Mouse (Mus musculus): ENCODE data around the gene Vmp1.

Vmp1 gene

GRCm38 (mm10) chr11:86602116-86602515 is 81.5 kb downstream of the Vmp1 start:
- DNase-seq (ENCODE audit: low spot score in 2 of 2) = no peak

- no peak for DNase-seq (ENCODE audit: low spot score in 2 of 2)
Observed at GRCm38 (mm10) chr11:86600209-86600557, 83.5 kb downstream of the Vmp1 start.

GRCm38 (mm10) chr11:86599378-86600208 is 84.0 kb downstream of the Vmp1 start:
- no peak for DNase-seq (ENCODE audit: low spot score in 2 of 2)

- no peak for DNase-seq (ENCODE audit: low spot score in 2 of 2)
Observed at GRCm38 (mm10) chr11:86598572-86598971, 85.1 kb downstream of the Vmp1 start.

- no peak for DNase-seq (ENCODE audit: low spot score in 2 of 2)
Observed at GRCm38 (mm10) chr11:86598154-86598553, 85.5 kb downstream of the Vmp1 start.

GRCm38 (mm10) chr11:86596976-86597375 is 86.7 kb downstream of the Vmp1 start:
- no peak for DNase-seq (ENCODE audit: low spot score in 2 of 2)

- DNase-seq (ENCODE audit: low spot score in 2 of 2) = no peak
Observed at GRCm38 (mm10) chr11:86596187-86596960, 87.3 kb downstream of the Vmp1 start.

GRCm38 (mm10) chr11:86595366-86595765 is 88.3 kb downstream of the Vmp1 start:
- no peak for DNase-seq (ENCODE audit: low spot score in 2 of 2)

GRCm38 (mm10) chr11:86594188-86594876 is 89.3 kb downstream of the Vmp1 start:
- no peak for DNase-seq (ENCODE audit: low spot score in 2 of 2)

- no peak for DNase-seq (ENCODE audit: low spot score in 2 of 2)
Observed at GRCm38 (mm10) chr11:86593443-86593842, 90.2 kb downstream of the Vmp1 start.

- no peak for DNase-seq (ENCODE audit: low spot score in 2 of 2)
Observed at GRCm38 (mm10) chr11:86592993-86593392, 90.6 kb downstream of the Vmp1 start.

- no peak for DNase-seq (ENCODE audit: low spot score in 2 of 2)
Observed at GRCm38 (mm10) chr11:86591931-86592616, 91.6 kb downstream of the Vmp1 start.

GRCm38 (mm10) chr11:86591301-86591845 is 92.3 kb downstream of the Vmp1 start:
- DNase-seq (ENCODE audit: low spot score in 2 of 2) = no peak

GRCm38 (mm10) chr11:86590579-86590978 is 93.1 kb downstream of the Vmp1 start:
- no peak for DNase-seq (ENCODE audit: low spot score in 2 of 2)

- DNase-seq (ENCODE audit: low spot score in 2 of 2) = no peak
Observed at GRCm38 (mm10) chr11:86590066-86590465, 93.6 kb downstream of the Vmp1 start.

GRCm38 (mm10) chr11:86588583-86589298 is 94.9 kb downstream of the Vmp1 start:
- no peak for DNase-seq (ENCODE audit: low spot score in 2 of 2)

- no peak for DNase-seq (ENCODE audit: low spot score in 2 of 2)
Observed at GRCm38 (mm10) chr11:86587830-86588229, 95.8 kb downstream of the Vmp1 start.

- DNase-seq (ENCODE audit: low spot score in 2 of 2) = no peak
Observed at GRCm38 (mm10) chr11:86586868-86587792, 96.5 kb downstream of the Vmp1 start.

GRCm38 (mm10) chr11:86586177-86586867 is 97.3 kb downstream of the Vmp1 start:
- DNase-seq (ENCODE audit: low spot score in 2 of 2) = peak in 1 of 2 experiments; percentile 76
